Comparison of ENCODE assay signal across 7 mouse cellular contexts in genomic region chr5:148450924-148451323, GRCm38 (mm10). TPM values are rescaled to one million over a fixed set of nuclear protein-coding genes. Genes with fewer than 3 reads are reported as not detected.
A peak's percentile ranks its signal among the peaks of the same experiment; 100 is the strongest.
DNase-seq lines count a peak whose midpoint lies in the region; ATAC-seq and TF ChIP-seq lines count a peak whose summit lies in the region.

No protein-coding gene starts in this region.

- no peaks in the 10 kb centered on the region for H3K79me2 ChIP-seq in CH12.LX (replicated peaks; ENCODE audit: control insufficient read depth, extremely low read depth, insufficient read depth, poor library complexity, severe bottlenecking)

- no peak overlapping the region for H3K4me2 ChIP-seq in CH12.LX (ENCODE audit: insufficient read depth, low read depth, poor library complexity, severe bottlenecking)
- H3K4me2 ChIP-seq in lung, embryonic 14.5 days: no peak overlapping the region

- peaks cover under 1% of the 10 kb centered on the region for H3K9me3 ChIP-seq in CH12.LX (replicated peaks; ENCODE audit: low read length)
- H3K9me3 ChIP-seq in lung, embryonic 14.5 days (ENCODE audit: low read depth, low read length): no peaks in the 10 kb centered on the region

- 32% methylated on average over 11 of the region's 11 CpGs for WGBS in lung, embryonic 14.5 days

- H3K9ac ChIP-seq in CH12.LX (ENCODE audit: insufficient read depth, low read depth): no peak overlapping the region
- no peak overlapping the region for H3K9ac ChIP-seq in lung, embryonic 14.5 days

- no peak overlapping the region for H3K4me3 ChIP-seq in CH12.LX (replicated peaks in 1 of 3; ENCODE audit: low read depth in 2 of 3, low read length in 2 of 3, poor library complexity in 1 of 3)
- H3K4me3 ChIP-seq in lung, embryonic 14.5 days (ENCODE audit: low read depth, low read length): no peak overlapping the region

- H3K27me3 ChIP-seq in CH12.LX (replicated peaks): no peaks in the 10 kb centered on the region
- no peaks in the 10 kb centered on the region for H3K27me3 ChIP-seq in lung, embryonic 14.5 days (ENCODE audit: insufficient read depth, low read length)

- TF ChIP-seq EP300 in CH12.LX (IDR thresholded peaks at IDR 0.05; ENCODE audit: low read length): no peak

- dilution Hi-C loops in CH12.LX (cut with MboI; ENCODE audit: extremely low pct_ligation_motif_present, extremely low pct_unique_long_range_greater_than_20kb, low sequenced_read_pairs): no loop called here

- peaks cover 0 to 13% of the 10 kb centered on the region in 2 experiments; a peak in 2 of 4 replicates for H3K4me1 ChIP-seq in CH12.LX (ENCODE audit: control insufficient read depth in 1 of 2, insufficient read depth in 2 of 2)
- H3K4me1 ChIP-seq in lung, embryonic 14.5 days (ENCODE audit: insufficient read depth): no peaks in the 10 kb centered on the region

- no peak for ATAC-seq in lung, embryonic 14.5 days (ENCODE audit: insufficient read depth)

- DNase-seq in CH12.LX (ENCODE audit: extremely low read depth): peak; percentile 73
- DNase-seq in T-cell, adult 2 months (ENCODE audit: low spot score): peak; percentile 64
- peak; percentile 54 to 56 for DNase-seq in cerebellum, postnatal 36 days
- peak; percentile 24 to 51 for DNase-seq in heart, adult 9 months (ENCODE audit: low spot score in 2 of 2)
- DNase-seq in kidney, postnatal 36 days: peak; percentile 45 to 69
- DNase-seq in lung, embryonic 14.5 days: peak; percentile 80
- DNase-seq in spleen, adult 12 weeks (ENCODE audit: low spot score): peak; percentile 29

- TF ChIP-seq RAD21 in CH12.LX (IDR thresholded peaks at IDR 0.05; ENCODE audit: low read depth, low read length): peak; percentile 98

- H3K36me3 ChIP-seq in CH12.LX (replicated peaks in 1 of 2; ENCODE audit: control insufficient read depth in 1 of 2, insufficient read depth in 1 of 2, low read length in 1 of 2): no peaks in the 10 kb centered on the region
- H3K36me3 ChIP-seq in lung, embryonic 14.5 days (ENCODE audit: insufficient read depth): no peaks in the 10 kb centered on the region

- TF ChIP-seq CTCF in CH12.LX (conservative IDR thresholded peaks at IDR 0.05 in 1 of 2, IDR thresholded peaks at IDR 0.05 in 1 of 2; ENCODE audit: low read depth in 2 of 2, low read length in 2 of 2): peak; percentile 65 to 96
- peak; percentile 70 for TF ChIP-seq CTCF in lung, embryonic 14.5 days (IDR thresholded peaks at IDR 0.05; ENCODE audit: low read depth)

- TF ChIP-seq POLR2A in CH12.LX (IDR thresholded peaks at IDR 0.05; ENCODE audit: low read depth, low read length): no peak

- in situ Hi-C loops in CH12.LX (cut with MboI; ENCODE audit: low pct_ligation_motif_present, low pct_unique_long_range_greater_than_20kb, low sequenced_read_pairs): no loop called here

- no peak overlapping the region for H3K27ac ChIP-seq in CH12.LX (ENCODE audit: insufficient read depth, low read depth)
- no peak overlapping the region for H3K27ac ChIP-seq in lung, embryonic 14.5 days (ENCODE audit: low read depth)

TF ChIP-seq in CH12.LX, 34 proteins besides CTCF, POLR2A, EP300 and RAD21:
- TF ChIP-seq IRF4 (IDR thresholded peaks at IDR 0.05; ENCODE audit: low read depth, low read length) (0 out of 2 replicates have a peak, but pooled peaks have one; percentile 37), JUND (conservative IDR thresholded peaks at IDR 0.05; ENCODE audit: low read depth, low read length) (no peak), MYC (IDR thresholded peaks at IDR 0.05; ENCODE audit: low read depth, low read length) (0 out of 2 replicates have a peak, but pooled peaks have one; percentile 12), ZC3H11A (IDR thresholded peaks at IDR 0.05; ENCODE audit: low read depth, low read length) (peak; percentile 87), E2F4 (IDR thresholded peaks at IDR 0.05; ENCODE audit: insufficient replicate concordance, low read depth, low read length) (no peak), SMC3 (IDR thresholded peaks at IDR 0.05; ENCODE audit: low read depth, low read length) (peak; percentile 97), NELFE (IDR thresholded peaks at IDR 0.05; ENCODE audit: low read depth, low read length) (peak; percentile 42; the same call in 1 of the 2 replicates)
TF ChIP-seq in CH12.LX: peak in this region for 5.

RNA-seq across cellular contexts. Expression of gene Slc7a1, which starts 51.2 kb away (rescaled TPM):
- total RNA-seq in CH12.LX (2012; rRNA removed) (53.9 and 69.5 TPM in 2 replicates), CH12.LX (2014; rRNA removed) (12.2 and 20.5 TPM in 2 replicates)
- polyA plus RNA-seq in CH12.LX (2012; ENCODE audit: insufficient read length, low read depth): 64.1 and 78.3 TPM in 2 replicates
- polyA plus RNA-seq in lung, embryonic 14.5 days (2014; fragmentation: Nextera tagmentation; extraction: Ambion mirVana): 28.9 and 31.3 TPM in 2 replicates

Comparison
In these comparisons a context has a peak if more than half of its experiments do, and no peak if none do; other contexts are left out.
1. DNase-seq: peak in every context shown above with its lines; median percentile 80 in lung, embryonic 14.5 days; 73 in CH12.LX; 64 in T-cell, adult 2 months; 57 in kidney, postnatal 36 days; 55 in cerebellum, postnatal 36 days; 38 in heart, adult 9 months; 29 in spleen, adult 12 weeks.